Mouse (Mus musculus) forebrain, embryonic 13.5 days (tissue): ENCODE measurements around the gene Rpl31. TPM values are rescaled to one million over a fixed set of nuclear protein-coding genes. Genes with fewer than 3 reads are reported as not detected.

Experiments
- ATAC-seq: fragments of 200-750 bp; cut with Nextera tagmentation; 2 replicates; pipeline ENCODE4 v1.8.0; 2017
- H3K27ac ChIP-seq: fragments of 300-500 bp; sonication (generic); 2 replicates; pipeline ENCODE4 v1.5.1; 2015; ENCODE audit warnings: inconsistent platforms, mild to moderate bottlenecking, moderate library complexity
- H3K27me3 ChIP-seq: fragments of 300-500 bp; sonication (generic); 2 replicates; pipeline ENCODE4 v1.6.1; 2015; ENCODE audit warnings: mild to moderate bottlenecking, inconsistent platforms
- H3K36me3 ChIP-seq: fragments of 300-500 bp; sonication (generic); 2 replicates; pipeline ENCODE4 v1.6.1; 2015; ENCODE audit warnings: mild to moderate bottlenecking, inconsistent platforms; ENCODE audit not compliant: poor library complexity, severe bottlenecking
- H3K4me1 ChIP-seq: fragments of 300-500 bp; sonication (generic); 2 replicates; pipeline ENCODE4 v1.6.1; 2015; ENCODE audit warnings: inconsistent platforms
- H3K4me2 ChIP-seq: fragments of 300-500 bp; sonication (generic); 2 replicates; pipeline ENCODE4 v1.6.1; 2015; ENCODE audit warnings: inconsistent platforms, mild to moderate bottlenecking, moderate library complexity
- H3K4me3 ChIP-seq: fragments of 300-500 bp; sonication (generic); 2 replicates; pipeline ENCODE4 v1.5.1; 2015; ENCODE audit warnings: mild to moderate bottlenecking, inconsistent platforms
- H3K9ac ChIP-seq: fragments of 300-500 bp; sonication (generic); 2 replicates; pipeline ENCODE4 v1.6.1; 2015; ENCODE audit warnings: mild to moderate bottlenecking, inconsistent platforms
- H3K9me3 ChIP-seq: fragments of 300-500 bp; sonication (generic); replicated peaks from 2 replicates; pipeline ENCODE4 v1.6.1; 2016; ENCODE audit warnings: inconsistent platforms
- whole genome bisulfite sequencing: fragments of 180-500 bp; shearing (Covaris S2); methylation state at CpG from one replicate; pipeline ENCODE4 v1.1.7; 2015; 5-methylcytosine and 5-hydroxymethylcytosine counted together
- polyA plus RNA-seq: library from polyadenylated mRNA; unstranded; fragments of >200 nt; fragmentation: Nextera tagmentation; extraction: Ambion mirVana; gene quantifications from 2 replicates; pipeline ENCODE4 v1.2.1, GENCODE M21; 2015

Gene Rpl31
- polyA plus RNA-seq, 1 experiment from 2014 or later = 458 TPM

GRCm38 (mm10) chr1:39408668-39409067 lies 41.0 kb downstream of the Rpl31 start:
- H3K4me2 ChIP-seq = no peak overlapping the region
- no peak overlapping the region for H3K4me3 ChIP-seq
- ATAC-seq = no peak
- 68% methylated on average over 7 of the region's 7 CpGs for WGBS
- H3K27ac ChIP-seq = no peak overlapping the region
- no peaks in the 10 kb centered on the region for H3K36me3 ChIP-seq
- no peak overlapping the region for H3K9ac ChIP-seq
- no peaks in the 10 kb centered on the region for H3K9me3 ChIP-seq
- no peaks in the 10 kb centered on the region for H3K27me3 ChIP-seq
- H3K4me1 ChIP-seq = no peaks in the 10 kb centered on the region

GRCm38 (mm10) chr1:39410085-39410821 lies 42.6 kb downstream of the Rpl31 start:
- Histone ChIP-seq H3K36me3 (0 out of 2 replicates have a peak, but pooled peaks cover 3% of the 10 kb centered on the region), H3K27me3 (no peaks in the 10 kb centered on the region), H3K27ac (no peak overlapping the region), H3K9ac (no peak overlapping the region), H3K4me1 (no peaks in the 10 kb centered on the region), H3K4me2 (no peak overlapping the region), H3K4me3 (no peak overlapping the region), H3K9me3 (no peaks in the 10 kb centered on the region)
- 85% methylated on average over 19 of the region's 19 CpGs for WGBS
- no peak for ATAC-seq

GRCm38 (mm10) chr1:39417817-39418216 lies 50.2 kb downstream of the Rpl31 start:
- no peak overlapping the region for H3K27ac ChIP-seq
- H3K36me3 ChIP-seq = 0 out of 2 replicates have a peak, but pooled peaks cover 3% of the 10 kb centered on the region
- peaks cover 6% of the 10 kb centered on the region for H3K4me1 ChIP-seq
- no peaks in the 10 kb centered on the region for H3K27me3 ChIP-seq
- no peak overlapping the region for H3K4me2 ChIP-seq
- 34% methylated on average over 12 of the region's 12 CpGs for WGBS
- no peak overlapping the region for H3K9ac ChIP-seq
- H3K4me3 ChIP-seq = no peak overlapping the region
- ATAC-seq = no peak
- H3K9me3 ChIP-seq = no peaks in the 10 kb centered on the region

- Histone ChIP-seq H3K9ac (no peak overlapping the region), H3K4me3 (no peak overlapping the region), H3K27ac (no peak overlapping the region), H3K4me2 (no peak overlapping the region), H3K9me3 (no peaks in the 10 kb centered on the region), H3K36me3 (0 out of 2 replicates have a peak, but pooled peaks cover 3% of the 10 kb centered on the region), H3K4me1 (peaks cover 6% of the 10 kb centered on the region), H3K27me3 (no peaks in the 10 kb centered on the region)
- 89% methylated on average over 9 of the region's 9 CpGs for WGBS
- ATAC-seq = no peak
Measured at GRCm38 (mm10) chr1:39418852-39419251, 51.2 kb downstream of the Rpl31 start.

GRCm38 (mm10) chr1:39420987-39421386 lies 53.3 kb downstream of the Rpl31 start:
- WGBS = 93% methylated on average over 6 of the region's 6 CpGs
- H3K4me1 ChIP-seq = peaks cover 6% of the 10 kb centered on the region
- H3K27me3 ChIP-seq = no peaks in the 10 kb centered on the region
- H3K36me3 ChIP-seq = no peaks in the 10 kb centered on the region
- no peak overlapping the region for H3K4me3 ChIP-seq
- H3K27ac ChIP-seq = no peak overlapping the region
- no peaks in the 10 kb centered on the region for H3K9me3 ChIP-seq
- no peak for ATAC-seq
- H3K9ac ChIP-seq = no peak overlapping the region
- no peak overlapping the region for H3K4me2 ChIP-seq

Other genes with a start within 250 kb of the Rpl31 start
- 0.15 and 0.37 TPM in 2 replicates for gene Npas2, start 174.1 kb upstream of the Rpl31 start, polyA plus RNA-seq
- gene Tbc1d8, start 110.9 kb downstream of the Rpl31 start, polyA plus RNA-seq = 6.1 and 6.9 TPM in 2 replicates
- gene Cnot11, start 167.2 kb downstream of the Rpl31 start, polyA plus RNA-seq = 15.9 and 17.2 TPM in 2 replicates
- 20.0 and 20.7 TPM in 2 replicates for gene Rnf149, start 209.6 kb downstream of the Rpl31 start, polyA plus RNA-seq